Mouse (Mus musculus) C3H10T1/2 (cell line): ENCODE results near the gene Vwa8. TPM values are rescaled to one million over a fixed set of nuclear protein-coding genes. Genes with fewer than 3 reads are reported as not detected.

Experiments
- polyA plus RNA-seq, 2 experiments: library from polyadenylated mRNA; unstranded; fragments of >200 nt; fragmentation: generic; extraction: Trizol; gene quantifications; one replicate each; pipeline ENCODE4 v1.2.1; 2012; ENCODE audit warnings: missing spikeins in 2 of 2

Gene Vwa8
- 10 to 100 TPM in 1 of 2 experiments, 1 to 10 TPM in 1; 3.7 to 20.1 TPM for polyA plus RNA-seq

DNA sequence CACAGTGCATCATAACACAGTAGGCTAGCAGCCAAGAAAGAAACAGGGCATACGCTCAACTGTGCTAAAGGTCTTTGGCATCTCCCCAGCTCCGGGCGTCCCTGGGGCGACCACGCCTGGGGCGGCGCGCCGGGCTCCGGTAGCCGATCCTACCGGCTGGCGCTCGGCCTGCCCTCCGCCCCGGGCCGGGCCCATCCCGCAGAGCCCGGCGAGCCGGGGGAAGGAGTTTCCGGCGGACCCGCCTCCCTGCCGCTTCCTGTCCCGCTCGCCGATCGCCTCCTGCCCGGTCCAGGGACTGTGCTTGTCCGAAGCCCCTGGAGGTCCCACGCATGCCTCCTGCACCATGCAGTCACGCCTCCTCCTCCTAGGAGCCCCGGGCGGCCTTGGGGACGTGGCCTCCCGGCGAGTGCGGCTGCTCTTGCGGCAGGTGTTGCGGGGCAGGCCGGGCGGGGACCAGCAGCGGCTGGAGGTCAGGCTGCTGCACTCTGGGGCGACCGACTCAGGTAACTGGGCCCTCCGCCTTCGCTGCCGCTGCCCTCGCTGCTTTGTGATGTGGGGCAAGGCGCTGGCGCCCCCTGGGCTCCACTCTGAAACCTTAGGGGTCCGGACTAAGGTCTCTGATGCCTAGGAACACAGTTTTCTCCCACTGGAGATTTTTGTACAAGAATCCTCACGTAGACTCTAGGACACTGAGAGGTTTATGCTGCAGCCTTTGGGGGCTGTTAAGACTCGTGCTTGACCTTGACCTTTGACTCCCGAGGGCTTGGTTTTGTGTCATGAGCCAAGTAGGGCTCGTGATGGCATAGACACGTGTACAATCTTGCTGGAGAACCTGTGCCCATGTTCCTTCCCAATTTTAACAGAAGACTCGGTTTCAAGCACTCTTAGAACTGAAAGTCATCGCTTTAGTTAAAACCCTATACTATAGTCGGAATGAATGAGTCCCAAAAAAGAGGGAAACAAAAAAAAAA, at the start of gene Vwa8:
TSS of gene Vwa8 (plus strand) at position 112 of the 971 bp plus-strand sequence.

Other genes with a start within 250 kb of the Vwa8 start
- gene Dgkh, start 116.3 kb upstream of the Vwa8 start, polyA plus RNA-seq, result under 1 TPM; 0.09 to 0.20 TPM